Mouse (Mus musculus) cerebellum, adult 8-10 months (tissue): ENCODE results near the gene Msmp.
"Not testable (repeated sequence)": the region's sequence is repeated elsewhere in the genome, so short reads cannot be mapped to it uniquely, and the experiment has no call there.

Experiments used
- DNase-seq: peaks from one replicate; pipeline ENCODE4 v3.0.0; 2022

Gene Msmp

GRCm38 (mm10) chr4:43584444-43585416 is at the start of gene Msmp:
Gene Msmp, minus strand, starts transcription at chr4:43584494.
- no peak for DNase-seq

GRCm38 (mm10) chr4:43633736-43634135 is 49.4 kb upstream of the Msmp start:
- no peak for DNase-seq

- no peak for DNase-seq
These were observed 49.0 kb upstream of the Msmp start for GRCm38 (mm10) chr4:43633296-43633695.

- peak; percentile 56 for DNase-seq
These were observed 47.9 kb upstream of the Msmp start for GRCm38 (mm10) chr4:43631956-43632920.

- DNase-seq: peak; percentile 69
These were observed 47.0 kb upstream of the Msmp start, which contains the start of gene Npr2 for GRCm38 (mm10) chr4:43631046-43631955. Gene Npr2, plus strand, starts transcription at chr4:43631935.

- no peak for DNase-seq
These were observed 46.4 kb upstream of the Msmp start for GRCm38 (mm10) chr4:43630671-43631045.

DNA sequence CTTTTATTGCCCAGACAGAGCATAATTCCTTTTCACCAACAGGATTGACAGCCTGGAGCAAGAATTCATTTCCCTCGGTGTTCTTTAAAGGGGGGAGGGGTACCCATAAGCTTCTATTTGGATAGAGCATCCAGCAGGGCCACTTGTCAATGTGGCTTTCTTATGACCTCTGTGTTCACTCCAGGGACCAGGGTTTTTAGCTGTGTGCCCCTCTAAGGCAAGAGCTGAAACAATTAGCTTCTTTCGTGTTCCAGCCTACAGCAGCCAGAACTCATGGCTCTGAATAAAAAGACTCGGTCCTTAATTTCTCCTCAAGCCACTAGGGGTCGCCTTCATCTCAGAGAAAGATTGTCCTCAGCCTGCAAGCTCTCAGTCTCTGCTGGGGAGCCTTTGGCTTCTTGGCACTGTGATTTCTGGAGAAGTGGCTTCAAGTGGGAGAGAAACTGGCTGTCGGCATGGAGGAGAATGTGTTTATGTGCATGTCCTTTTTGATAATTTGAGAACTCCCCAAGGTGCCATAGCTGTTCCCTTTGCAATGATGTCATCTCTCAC is 45.8 kb upstream of the Msmp start:
- DNase-seq: peak; percentile 91

GRCm38 (mm10) chr4:43629106-43629817 is 45.0 kb upstream of the Msmp start:
- DNase-seq: peak; percentile 48

DNA sequence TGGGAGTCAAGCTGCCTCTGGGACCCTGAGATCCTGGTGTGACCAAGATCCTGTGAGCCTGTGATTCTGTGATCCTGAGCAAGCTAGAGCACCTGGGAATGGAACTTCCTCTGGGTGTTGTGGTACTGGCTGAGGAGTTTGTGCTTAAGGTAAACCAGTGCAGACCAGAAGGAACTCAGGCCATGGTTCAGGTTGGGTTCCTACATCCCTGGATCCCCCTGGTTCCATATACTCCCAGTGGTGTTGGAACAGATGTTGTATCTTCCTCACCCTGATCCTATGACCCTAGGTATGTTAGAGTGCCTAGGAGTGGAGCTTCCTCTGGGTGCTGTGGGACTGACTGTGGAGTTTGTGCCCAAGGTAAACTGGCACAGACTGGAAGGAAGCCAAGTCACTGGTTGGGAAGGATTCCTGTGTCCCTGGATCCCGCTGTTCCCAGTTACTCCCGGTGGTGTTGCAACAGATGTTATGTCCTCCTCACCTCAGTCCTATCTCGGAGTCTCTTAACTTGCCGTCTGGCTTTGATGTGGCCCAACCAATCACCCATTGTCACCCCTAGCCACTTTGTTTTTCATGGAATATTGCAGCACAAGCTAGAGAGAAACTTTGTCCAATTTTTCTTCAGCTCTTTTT is 36.0 kb upstream of the Msmp start:
- no peak for DNase-seq

GRCm38 (mm10) chr4:43613060-43613730 is 28.9 kb upstream of the Msmp start:
- DNase-seq: no peak

GRCm38 (mm10) chr4:43612534-43612933 is 28.2 kb upstream of the Msmp start:
- no peak for DNase-seq

DNA sequence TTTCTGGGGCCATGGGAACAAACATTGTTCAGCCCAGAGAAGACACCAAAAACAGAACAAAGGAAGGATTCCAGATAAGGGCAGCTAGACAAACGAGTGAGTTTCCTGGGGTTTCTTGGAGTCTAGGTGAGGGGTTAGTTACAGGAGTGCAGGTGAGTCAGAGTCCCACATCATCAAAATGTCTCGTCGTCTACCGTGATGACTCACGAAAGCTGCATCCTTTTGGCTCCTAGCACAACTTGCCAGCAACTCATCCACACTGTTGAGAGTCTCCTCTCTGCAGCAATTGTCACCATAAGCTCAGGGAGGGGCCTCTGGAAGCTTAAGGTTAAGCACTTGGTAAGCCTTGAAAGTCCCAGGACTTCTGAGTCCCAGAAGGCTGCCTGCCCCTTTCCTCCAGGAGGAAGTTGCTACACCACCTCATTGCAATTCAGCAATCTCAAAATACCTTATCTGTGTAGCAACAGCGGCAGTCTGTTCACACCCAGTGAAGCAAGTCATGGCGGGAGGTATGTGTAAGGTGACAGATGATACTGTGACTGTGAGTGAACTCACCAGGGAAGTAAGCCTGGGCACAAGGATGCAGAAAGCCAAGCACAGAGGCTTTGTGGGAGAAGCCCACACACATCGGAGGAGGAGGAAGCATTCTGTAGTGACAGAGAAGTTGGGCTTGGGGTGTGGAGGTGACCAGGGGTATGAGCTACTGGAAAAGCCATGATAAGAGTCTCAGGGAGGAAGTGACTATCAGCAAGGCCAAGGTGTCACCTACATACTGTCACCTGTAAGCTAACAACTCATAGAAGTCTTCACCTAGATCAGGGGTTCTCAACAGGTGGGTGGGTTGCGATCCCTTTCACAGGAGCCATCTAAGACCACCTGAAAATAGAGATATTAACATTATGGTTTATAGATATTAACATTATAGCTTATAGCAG is 20.7 kb upstream of the Msmp start:
- no peak for DNase-seq

GRCm38 (mm10) chr4:43604099-43604498 is 19.8 kb upstream of the Msmp start:
- DNase-seq: no peak

- no peak for DNase-seq
These were observed 16.1 kb upstream of the Msmp start for GRCm38 (mm10) chr4:43600195-43600934.

GRCm38 (mm10) chr4:43598650-43599380 is 14.5 kb upstream of the Msmp start:
- DNase-seq: no peak

GRCm38 (mm10) chr4:43598200-43598599 is 13.9 kb upstream of the Msmp start:
- no peak for DNase-seq

DNA sequence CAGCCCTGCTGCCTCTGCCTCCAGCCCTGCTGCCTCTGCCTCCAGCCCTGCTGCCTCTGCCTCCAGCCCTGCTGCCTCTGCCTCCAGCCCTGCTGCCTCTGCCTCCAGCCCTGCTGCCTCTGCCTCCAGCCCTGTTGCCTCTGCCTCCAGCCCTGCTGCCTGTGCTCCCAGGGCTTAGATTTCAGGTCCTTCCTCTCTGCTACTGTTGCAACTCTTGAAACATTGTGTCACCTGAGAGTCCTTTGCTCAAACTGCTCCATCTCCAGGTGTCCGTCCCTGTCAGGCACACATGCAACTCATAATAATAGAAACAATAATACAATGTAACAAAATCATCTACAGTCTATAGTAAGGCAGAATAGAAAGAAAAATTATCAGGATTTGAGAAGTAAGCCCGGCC is 12.3 kb upstream of the Msmp start:
- not testable (repeated sequence) for DNase-seq
